ENCODE assay signal across 13 mouse cellular contexts in genomic region chr9:115055041-115055830, GRCm38 (mm10).
A peak's percentile ranks its signal among the peaks of the same experiment; 100 is the strongest.
DNase-seq lines count a peak whose midpoint lies in the region; ATAC-seq and TF ChIP-seq lines count a peak whose summit lies in the region.
"Had no signal": no experiment of that assay in that cellular context is flagged by ENCODE, and none has a peak within 500 bp of the region (broad histone marks: within the 10 kb centered on the region; RNA-seq: fewer than 3 reads in every experiment).

No protein-coding gene starts in this region.

- ATAC-seq in heart, embryonic 13.5 days (ENCODE audit: extremely low read depth, insufficient number of reproducible peaks, low FRiP score, low TSS enrichment) = peak; percentile 15; the same call in 1 of the 2 replicates
- peak; percentile 33 for ATAC-seq in hindbrain, postnatal 0 days
- ATAC-seq: Patski had no signal

- whole genome bisulfite sequencing in heart, embryonic 13.5 days = 41% methylated on average over 8 of the region's 8 CpGs
- 55% methylated on average over 8 of the region's 8 CpGs for WGBS in hindbrain, postnatal 0 days

- peak overlapping the region; percentile 41 for H3K27ac ChIP-seq in heart, embryonic 13.5 days (replicated peaks)
- no peak overlapping the region for H3K27ac ChIP-seq in hindbrain, postnatal 0 days
- H3K27ac ChIP-seq: liver, embryonic 14.5 days had no signal

- peaks cover 41% of the 10 kb centered on the region for H3K4me1 ChIP-seq in heart, embryonic 13.5 days
- peaks cover 16% of the 10 kb centered on the region; the same call in 1 of the 2 replicates for H3K4me1 ChIP-seq in hindbrain, postnatal 0 days (ENCODE audit: insufficient read depth, low read length)
- H3K4me1 ChIP-seq: embryonic facial prominence, embryonic 15.5 days had no signal

- H3K36me3 ChIP-seq in heart, embryonic 13.5 days = no peaks in the 10 kb centered on the region
- H3K36me3 ChIP-seq in hindbrain, postnatal 0 days (ENCODE audit: insufficient read depth, low read length) = no peaks in the 10 kb centered on the region
- H3K36me3 ChIP-seq: embryonic facial prominence, embryonic 15.5 days had no signal

- DNase-seq in gastrocnemius, adult 18-20 months (ENCODE audit: low spot score) = peak; percentile 71
- DNase-seq in gastrocnemius, postnatal 4 days (ENCODE audit: low spot score in 2 of 2) = no peak
- DNase-seq in brain, embryonic 14.5 days (ENCODE audit: low read depth) = peak; percentile 48
- peak; percentile 41 for DNase-seq in hindbrain, postnatal 0 days (ENCODE audit: low spot score)
- DNase-seq in urinary bladder, adult 2 months (ENCODE audit: low spot score) = no peak
- DNase-seq in lung, postnatal 25 days (ENCODE audit: low spot score) = no peak
- no peak for DNase-seq in right cerebral cortex, postnatal 10 days (ENCODE audit: low spot score in 2 of 2)
- DNase-seq: adrenal gland, postnatal 36 days; cerebellum, adult 18-20 months had no signal

- H3K9me3 ChIP-seq in heart, embryonic 13.5 days = no peaks in the 10 kb centered on the region
- no peaks in the 10 kb centered on the region for H3K9me3 ChIP-seq in hindbrain, postnatal 0 days (ENCODE audit: low read length)
- H3K9me3 ChIP-seq: embryonic facial prominence, embryonic 15.5 days had no signal

- no peak for TF ChIP-seq CTCF in brain, embryonic 14.5 days (IDR thresholded peaks at IDR 0.05; ENCODE audit: borderline replicate concordance, extremely low read depth, insufficient read depth, insufficient read length)
- no peak for TF ChIP-seq CTCF in hindbrain, postnatal 0 days (IDR thresholded peaks at IDR 0.05; ENCODE audit: low read depth)

- no peak overlapping the region for H3K4me3 ChIP-seq in heart, embryonic 13.5 days
- no peak overlapping the region for H3K4me3 ChIP-seq in hindbrain, postnatal 0 days (ENCODE audit: low read length)
- H3K4me3 ChIP-seq: embryonic facial prominence, embryonic 15.5 days had no signal

- no peak overlapping the region for H3K9ac ChIP-seq in heart, embryonic 13.5 days
- no peak overlapping the region for H3K9ac ChIP-seq in hindbrain, postnatal 0 days (replicated peaks; ENCODE audit: low read length)
- H3K9ac ChIP-seq: embryonic facial prominence, embryonic 15.5 days; liver, embryonic 14.5 days had no signal

- peak overlapping the region; percentile 40 for H3K4me2 ChIP-seq in heart, embryonic 13.5 days
- H3K4me2 ChIP-seq in hindbrain, postnatal 0 days (ENCODE audit: low read depth, low read length) = no peak overlapping the region
- H3K4me2 ChIP-seq: embryonic facial prominence, embryonic 15.5 days had no signal

- TF ChIP-seq POLR2A in brain, embryonic 14.5 days (IDR thresholded peaks at IDR 0.05; ENCODE audit: borderline replicate concordance, extremely low read depth, insufficient read depth, insufficient read length, poor library complexity, severe bottlenecking) = no peak

- no peaks in the 10 kb centered on the region for H3K27me3 ChIP-seq in heart, embryonic 13.5 days (replicated peaks)
- H3K27me3 ChIP-seq in hindbrain, postnatal 0 days (ENCODE audit: insufficient read depth, low read length) = no peaks in the 10 kb centered on the region
- H3K27me3 ChIP-seq: embryonic facial prominence, embryonic 15.5 days; Patski had no signal

Comparison
In these comparisons a context has a peak if more than half of its experiments do, and no peak if none do; other contexts are left out.
1. DNase-seq: peak in gastrocnemius, adult 18-20 months (single experiment), brain, embryonic 14.5 days (single experiment) and hindbrain, postnatal 0 days (single experiment); none in gastrocnemius, postnatal 4 days (0 of 2), urinary bladder, adult 2 months (single experiment), lung, postnatal 25 days (single experiment) and right cerebral cortex, postnatal 10 days (0 of 2).